Mouse (Mus musculus): Measurements from ENCODE around the gene Veph1. TPM values are rescaled to one million over a fixed set of nuclear protein-coding genes. Genes with fewer than 3 reads are reported as not detected.

The Veph1 gene
- polyA plus RNA-seq, 1 experiment from 2014 or later, result 2.1 TPM

Other genes with a start within 250 kb of the Veph1 start
- gene Ptx3, start 76.9 kb downstream of the Veph1 start, polyA plus RNA-seq (2015; fragmentation: Nextera tagmentation; extraction: Ambion mirVana), result 31.9 and 43.6 TPM in 2 replicates